Mouse (Mus musculus) heart, postnatal 0 days (tissue): ENCODE results near the gene Bola2. TPM values are rescaled to one million over a fixed set of nuclear protein-coding genes. Genes with fewer than 3 reads are reported as not detected.
"Not testable (repeated sequence)": the region's sequence is repeated elsewhere in the genome, so short reads cannot be mapped to it uniquely, and the experiment has no call there.

Experiments
- ATAC-seq: fragments of 200-750 bp; cut with Nextera tagmentation; 2 replicates; pipeline ENCODE4 v1.8.0; 2017; ENCODE audit warnings: low read depth, moderate number of reproducible peaks, moderate library complexity; ENCODE audit not compliant: insufficient read depth
- DNase-seq: peaks from one replicate; pipeline ENCODE4 v3.0.0-alpha.2; 2016; ENCODE audit warnings: low spot score
- H3K27ac ChIP-seq: fragments of 300-500 bp; sonication (generic); 2 replicates; pipeline ENCODE4 v1.5.1; 2014; ENCODE audit warnings: low read depth, mild to moderate bottlenecking
- H3K27me3 ChIP-seq: fragments of 300-500 bp; sonication (generic); 2 replicates; pipeline ENCODE4 v1.6.1; 2014; ENCODE audit warnings: low read length, mixed read lengths; ENCODE audit not compliant: control insufficient read depth, insufficient read depth
- H3K36me3 ChIP-seq: fragments of 300-500 bp; sonication (generic); replicated peaks from 2 replicates; pipeline ENCODE4 v1.6.1; 2014; ENCODE audit warnings: low read length, mixed read lengths; ENCODE audit not compliant: control insufficient read depth, insufficient read depth
- H3K4me1 ChIP-seq: fragments of 300-500 bp; sonication (generic); 2 replicates; pipeline ENCODE4 v1.6.1; 2014; ENCODE audit warnings: antibody characterized with exemption; ENCODE audit not compliant: control insufficient read depth, insufficient read depth
- H3K4me2 ChIP-seq: fragments of 300-500 bp; sonication (generic); 2 replicates; pipeline ENCODE4 v1.6.1; 2014; ENCODE audit warnings: low read depth, mild to moderate bottlenecking, low read length, moderate library complexity
- H3K4me3 ChIP-seq: fragments of 300-500 bp; sonication (generic); 2 replicates; pipeline ENCODE4 v1.5.1; 2014; ENCODE audit warnings: low read depth, low read length
- H3K9ac ChIP-seq: fragments of 300-500 bp; sonication (generic); replicated peaks from 2 replicates; pipeline ENCODE4 v1.6.1; 2014; ENCODE audit warnings: low read depth, low read length, mixed read lengths
- H3K9me3 ChIP-seq: fragments of 300-500 bp; sonication (generic); replicated peaks from 2 replicates; pipeline ENCODE4 v1.6.1; 2016; ENCODE audit warnings: low read length; ENCODE audit not compliant: control insufficient read depth
- CTCF ChIP-seq: IDR thresholded peaks from 2 replicates; pipeline ENCODE4 v1.5.1; 2016; ENCODE audit warnings: antibody characterized with exemption, control low read depth, low read depth
- EP300 ChIP-seq: IDR thresholded peaks from 2 replicates; pipeline ENCODE4 v1.6.1; 2016; ENCODE audit warnings: antibody characterized with exemption, low read depth
- WGBS: fragments of 180-500 bp; shearing (Covaris S2); extraction: QIAGEN DNeasy Blood & Tissue Kit; methylation state at CpG from one replicate; pipeline ENCODE4 v1.1.7; 2014; 5-methylcytosine and 5-hydroxymethylcytosine counted together
- polyA plus RNA-seq: library from polyadenylated mRNA; unstranded; fragments of >200 nt; fragmentation: Nextera tagmentation; extraction: Ambion mirVana; gene quantifications from 2 replicates; pipeline ENCODE4 v1.2.1, GENCODE M21; 2015
- total RNA-seq: library from RNA; depleted of rRNA; stranded (reverse); fragments of >200 nt; gene quantifications from 2 replicates; pipeline ENCODE4 v1.2.3, GENCODE M21; 2014; ENCODE audit warnings: low replicate concordance

Bola2 gene
- total and polyA plus RNA-seq, 2 experiments from 2014 or later, result 36.5 to 89.0 TPM

DNA sequence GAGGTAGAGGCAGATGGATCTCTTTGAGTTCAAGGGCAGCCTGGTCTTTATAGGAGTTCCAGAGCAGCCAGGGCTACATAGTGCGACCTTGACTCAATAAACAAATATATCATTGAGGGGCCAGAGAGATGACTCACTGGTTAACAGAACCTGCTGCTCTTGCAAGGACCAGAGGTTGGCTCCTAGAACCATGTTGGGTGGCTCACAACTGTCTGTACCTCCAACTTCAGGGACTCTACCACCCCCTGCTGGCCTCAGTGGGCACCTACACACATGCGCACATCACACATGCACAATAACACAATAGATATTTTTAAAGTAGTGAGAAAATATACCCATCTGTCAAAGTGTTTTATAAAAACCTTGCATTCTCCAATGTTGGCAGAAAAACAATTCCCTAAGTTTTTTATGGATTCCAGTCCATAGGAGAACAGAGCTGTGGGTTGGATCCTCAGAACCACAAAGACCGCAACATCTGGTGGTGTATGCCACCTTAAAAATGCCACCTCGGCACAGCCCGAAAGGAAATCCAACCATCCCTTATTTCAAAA, 23.7 kb downstream of the Bola2 start:
- Histone ChIP-seq H3K27ac (no peak overlapping the region), H3K4me3 (no peak overlapping the region), H3K9ac (no peak overlapping the region), H3K27me3 (no peaks in the 10 kb centered on the region), H3K36me3 (no peaks in the 10 kb centered on the region), H3K4me1 (no peaks in the 10 kb centered on the region), H3K4me2 (no peak overlapping the region), H3K9me3 (no peaks in the 10 kb centered on the region)
- WGBS, result 89% methylated on average over 5 of the region's 5 CpGs
- TF ChIP-seq EP300 (no peak), CTCF (no peak)
- DNase-seq (no peak), ATAC-seq (no peak)

- ATAC-seq, result no peak
- no peak for DNase-seq
- Histone ChIP-seq H3K4me2 (no peak overlapping the region), H3K4me3 (no peak overlapping the region), H3K27ac (no peak overlapping the region), H3K36me3 (no peaks in the 10 kb centered on the region), H3K27me3 (no peaks in the 10 kb centered on the region), H3K9ac (no peak overlapping the region), H3K4me1 (no peaks in the 10 kb centered on the region), H3K9me3 (no peaks in the 10 kb centered on the region)
- TF ChIP-seq EP300, result no peak
- TF ChIP-seq CTCF, result no peak
- 90% methylated on average over 13 of the region's 13 CpGs for WGBS
These were observed 26.4 kb downstream of the Bola2 start for GRCm38 (mm10) chr7:126721635-126722034.

GRCm38 (mm10) chr7:126725077-126725476, 29.9 kb downstream of the Bola2 start:
- H3K9me3 ChIP-seq, result no peaks in the 10 kb centered on the region
- ATAC-seq (no peak), DNase-seq (no peak)
- H3K4me3 ChIP-seq, result no peak overlapping the region
- H3K4me2 ChIP-seq, result no peak overlapping the region
- H3K36me3 ChIP-seq, result no peaks in the 10 kb centered on the region
- H3K27me3 ChIP-seq, result no peaks in the 10 kb centered on the region
- H3K27ac ChIP-seq, result no peak overlapping the region
- TF ChIP-seq EP300 (no peak), CTCF (no peak)
- 67% methylated on average over 3 of the region's 3 CpGs for WGBS
- no peaks in the 10 kb centered on the region for H3K4me1 ChIP-seq
- no peak overlapping the region for H3K9ac ChIP-seq

GRCm38 (mm10) chr7:126725667-126726066, 30.5 kb downstream of the Bola2 start:
- TF ChIP-seq CTCF, result no peak
- no peak for TF ChIP-seq EP300
- no peaks in the 10 kb centered on the region for H3K36me3 ChIP-seq
- H3K9me3 ChIP-seq, result no peaks in the 10 kb centered on the region
- H3K27ac ChIP-seq, result no peak overlapping the region
- H3K4me2 ChIP-seq, result no peak overlapping the region
- DNase-seq (no peak), ATAC-seq (no peak)
- H3K4me3 ChIP-seq, result no peak overlapping the region
- H3K9ac ChIP-seq, result no peak overlapping the region
- H3K27me3 ChIP-seq, result no peaks in the 10 kb centered on the region
- no peaks in the 10 kb centered on the region for H3K4me1 ChIP-seq
- 66% methylated on average over 5 of the region's 5 CpGs for whole genome bisulfite sequencing

- WGBS, result 76% methylated on average over 4 of the region's 4 CpGs
- H3K9me3 ChIP-seq, H3K27ac ChIP-seq, H3K4me3 ChIP-seq, H3K4me1 ChIP-seq, DNase-seq, H3K9ac ChIP-seq, H3K36me3 ChIP-seq, H3K27me3 ChIP-seq, H3K4me2 ChIP-seq, ATAC-seq: not testable (repeated sequence)
These were observed 35.1 kb downstream of the Bola2 start for GRCm38 (mm10) chr7:126730256-126730789.

GRCm38 (mm10) chr7:126736122-126736521, 40.9 kb downstream of the Bola2 start:
- Histone ChIP-seq H3K4me2 (no peak overlapping the region), H3K9me3 (no peaks in the 10 kb centered on the region), H3K27me3 (no peaks in the 10 kb centered on the region), H3K4me1 (no peaks in the 10 kb centered on the region), H3K9ac (no peak overlapping the region), H3K36me3 (no peaks in the 10 kb centered on the region), H3K27ac (no peak overlapping the region), H3K4me3 (no peak overlapping the region)
- TF ChIP-seq CTCF, result no peak
- no peak for TF ChIP-seq EP300
- ATAC-seq, result no peak
- 74% methylated on average over 8 of the region's 8 CpGs for WGBS
- no peak for DNase-seq
